Mouse (Mus musculus): ENCODE measurements around the gene Best2.

Best2 gene

DNA sequence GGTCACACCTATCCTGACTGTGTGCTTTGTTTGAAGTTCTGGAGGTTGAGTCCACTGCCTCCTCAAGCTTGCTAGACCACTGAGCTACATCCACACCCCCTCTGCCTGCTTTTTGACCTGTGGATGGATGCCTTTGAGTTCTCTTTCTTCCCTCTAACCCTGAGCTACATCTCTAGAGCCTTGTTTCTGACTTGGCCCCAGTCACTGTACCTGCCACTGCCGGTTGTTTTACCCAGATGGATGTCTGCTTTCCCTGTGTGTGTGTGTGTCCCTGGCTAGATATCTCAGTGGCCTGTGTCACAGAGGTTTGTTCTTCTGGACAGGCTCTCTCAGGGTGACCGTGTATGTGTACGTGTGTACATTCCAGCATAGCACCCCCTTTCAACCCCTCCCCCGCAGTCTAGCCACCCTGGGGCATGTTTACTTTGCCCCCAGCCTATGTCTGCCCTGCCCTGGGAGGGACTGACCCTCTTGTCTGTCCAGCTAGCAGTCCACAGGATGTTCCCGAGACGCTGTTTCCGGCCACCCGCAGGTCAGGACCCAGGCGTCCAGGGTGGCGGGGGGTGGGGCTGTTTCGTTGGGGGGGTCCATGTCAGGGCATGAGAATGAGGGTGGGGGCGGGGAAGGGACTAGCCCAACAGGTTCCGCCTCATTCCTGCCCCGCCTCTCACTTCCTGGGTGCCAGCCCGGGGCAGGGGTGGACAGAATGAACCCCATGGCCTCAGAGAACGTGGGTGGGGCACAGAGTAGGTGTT, 29.9 kb downstream of the Best2 start:
- CTCF ChIA-PET: interaction anchor here (0.7 to 8.0 kb wide), 2 partner anchors 8 to 78 kb away, joined by 5 to 113 read pairs; partner anchors contain the start of gene Junb

DNA sequence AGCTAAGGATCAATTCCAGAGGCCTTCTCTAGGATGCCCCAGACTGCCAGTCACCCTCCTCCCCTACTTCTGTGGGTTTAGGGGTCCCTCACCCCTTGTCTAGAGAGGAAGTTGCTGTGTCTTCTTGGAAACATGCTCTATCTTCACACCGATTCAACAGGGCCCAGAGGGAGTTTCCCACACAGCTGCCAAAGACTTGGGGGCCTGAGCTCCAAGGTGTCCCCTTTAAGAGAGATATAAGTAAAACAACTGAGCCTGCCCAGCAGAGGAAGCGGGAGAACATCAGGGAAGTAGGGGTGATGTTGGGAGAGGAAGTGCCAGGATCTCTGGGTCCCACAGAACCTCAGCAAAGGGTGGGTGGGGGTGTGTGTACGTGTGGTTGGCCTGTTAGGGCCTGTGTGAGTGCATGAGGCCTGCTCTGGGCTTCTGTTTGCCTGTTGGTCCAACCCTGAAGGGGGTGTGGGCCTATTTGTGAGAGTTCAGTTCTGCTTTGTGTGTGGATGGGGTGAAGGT, 31.8 kb downstream of the Best2 start:
- CTCF ChIA-PET: no interaction called here

DNA sequence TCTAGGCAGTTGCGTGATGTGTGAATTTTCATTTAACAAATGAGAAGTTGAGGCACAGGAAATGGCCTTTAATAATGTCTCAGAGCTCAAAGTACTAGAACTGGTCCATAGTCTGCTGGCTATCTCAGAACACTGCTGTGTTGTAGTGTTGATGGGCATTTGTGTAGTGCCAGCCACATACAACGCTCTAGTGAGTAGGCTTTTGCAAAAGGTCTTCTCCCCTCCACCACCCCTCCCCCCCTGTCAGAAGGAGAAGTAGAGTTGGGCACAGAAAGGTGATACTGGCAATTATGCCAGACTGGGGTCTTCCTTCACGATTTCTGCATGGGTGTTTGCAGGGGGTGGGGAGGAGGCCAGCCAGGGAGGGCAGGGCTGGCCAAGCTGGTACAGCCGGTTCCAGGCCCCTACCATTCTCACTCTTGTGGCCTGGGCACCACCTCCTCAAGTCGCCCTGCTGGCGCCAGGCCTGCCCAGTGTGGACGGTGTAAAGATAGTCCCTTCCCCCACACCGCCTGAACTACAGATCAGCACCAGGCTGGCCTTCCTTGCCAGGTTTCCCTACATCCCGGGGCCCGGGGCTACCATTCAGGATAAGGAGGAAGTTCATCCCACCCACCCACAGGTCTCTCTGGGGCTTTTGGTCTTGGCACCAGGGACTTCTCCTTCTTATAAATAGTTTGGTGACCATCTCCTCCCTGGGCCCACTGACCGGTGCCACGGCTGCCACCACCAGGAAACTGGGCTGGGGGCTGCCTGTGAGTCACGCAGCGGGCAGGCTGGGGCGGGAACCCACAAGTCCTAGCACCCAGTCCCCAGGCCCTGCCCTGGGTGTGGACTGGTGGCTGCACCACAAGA, 32.5 kb downstream of the Best2 start:
- CTCF ChIA-PET: interaction anchor here (1.2 kb wide), 1 partner anchor 8 kb away, joined by 7 read pairs; the partner anchor contains the start of gene Hook2

DNA sequence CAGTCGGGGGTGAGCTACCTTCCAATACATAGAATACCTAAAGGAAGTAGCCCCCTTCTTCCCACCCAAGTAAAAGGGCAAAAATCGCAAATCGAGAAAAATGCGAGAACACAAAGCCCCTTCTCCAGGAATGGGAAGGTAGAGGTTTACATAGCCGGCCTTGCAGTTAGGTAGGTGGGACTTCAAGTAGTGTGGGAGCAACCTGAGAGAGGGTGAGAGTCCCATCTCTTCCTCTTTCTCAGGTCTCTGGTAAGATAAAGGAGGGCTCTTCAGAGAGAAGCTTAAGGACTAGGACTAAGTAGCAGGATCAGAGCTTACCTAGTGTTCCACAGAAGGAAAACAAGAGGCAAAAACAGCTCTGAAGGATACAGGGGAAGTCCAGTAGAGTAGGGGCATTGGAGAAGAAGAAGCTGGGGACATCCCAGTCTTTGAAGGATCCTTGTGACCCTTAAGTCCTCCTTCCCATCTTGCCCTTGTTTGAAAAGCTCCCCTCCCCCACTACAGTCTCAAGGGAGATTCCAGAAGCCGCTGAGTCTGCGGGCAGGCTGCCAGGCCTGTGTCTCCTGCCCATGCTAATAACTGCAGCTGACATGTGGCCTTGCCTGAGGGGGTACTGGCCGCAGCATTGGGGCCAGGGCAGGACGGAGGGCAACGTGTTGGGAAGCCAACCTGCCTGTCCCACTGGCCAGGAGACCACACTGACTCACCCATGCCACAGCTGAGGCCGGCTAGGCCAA, 33.5 kb downstream of the Best2 start:
- CTCF ChIA-PET: interaction anchor here (1.2 to 8.1 kb wide), 2 partner anchors 7 to 9 kb away, joined by 7 to 113 read pairs; partner anchors contain the start of gene Hook2

DNA sequence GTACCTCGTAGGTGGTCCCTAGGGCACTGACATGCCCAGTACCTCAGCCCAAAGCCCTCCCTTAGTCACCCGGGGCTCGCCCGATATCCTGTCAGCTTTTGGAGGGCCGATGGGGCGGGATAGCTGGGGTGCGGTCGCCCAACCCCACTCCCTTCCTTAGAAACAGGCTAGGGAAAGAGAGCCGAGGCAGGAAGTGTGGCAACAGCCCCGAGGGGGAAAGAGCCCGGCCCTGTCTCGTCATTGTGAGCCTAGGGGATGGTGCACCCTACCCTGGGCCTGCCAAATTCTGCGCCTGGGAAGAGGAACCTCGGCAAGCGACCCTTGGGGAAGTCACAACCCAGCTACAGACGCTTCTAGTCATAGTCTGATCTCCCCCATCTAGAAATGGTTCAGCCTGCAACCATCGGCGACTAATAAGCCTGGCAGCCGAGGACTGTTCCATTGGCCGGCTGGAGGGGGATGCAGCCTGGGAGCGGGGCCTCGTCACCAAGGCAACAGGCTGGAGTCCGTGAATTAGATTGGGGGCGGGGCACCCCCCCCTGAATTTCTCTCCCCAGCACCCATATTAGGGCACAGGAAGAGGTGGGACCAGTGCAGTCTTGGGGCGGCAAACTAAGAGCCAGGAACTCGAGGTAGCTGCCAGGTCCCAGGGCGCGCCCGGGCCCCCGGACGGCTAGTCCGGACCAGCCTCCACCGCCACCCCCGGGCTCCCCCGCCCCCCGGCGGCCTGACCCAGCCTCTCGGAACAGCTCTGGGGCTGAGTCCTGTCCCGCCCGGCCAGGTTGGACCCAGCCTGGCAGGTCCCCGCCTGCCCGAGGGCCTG, 34.5 kb downstream of the Best2 start:
- CTCF ChIA-PET: interaction anchor here (8.1 kb wide), 1 partner anchor 8 kb away, joined by 113 read pairs; the partner anchor contains the start of gene Hook2

DNA sequence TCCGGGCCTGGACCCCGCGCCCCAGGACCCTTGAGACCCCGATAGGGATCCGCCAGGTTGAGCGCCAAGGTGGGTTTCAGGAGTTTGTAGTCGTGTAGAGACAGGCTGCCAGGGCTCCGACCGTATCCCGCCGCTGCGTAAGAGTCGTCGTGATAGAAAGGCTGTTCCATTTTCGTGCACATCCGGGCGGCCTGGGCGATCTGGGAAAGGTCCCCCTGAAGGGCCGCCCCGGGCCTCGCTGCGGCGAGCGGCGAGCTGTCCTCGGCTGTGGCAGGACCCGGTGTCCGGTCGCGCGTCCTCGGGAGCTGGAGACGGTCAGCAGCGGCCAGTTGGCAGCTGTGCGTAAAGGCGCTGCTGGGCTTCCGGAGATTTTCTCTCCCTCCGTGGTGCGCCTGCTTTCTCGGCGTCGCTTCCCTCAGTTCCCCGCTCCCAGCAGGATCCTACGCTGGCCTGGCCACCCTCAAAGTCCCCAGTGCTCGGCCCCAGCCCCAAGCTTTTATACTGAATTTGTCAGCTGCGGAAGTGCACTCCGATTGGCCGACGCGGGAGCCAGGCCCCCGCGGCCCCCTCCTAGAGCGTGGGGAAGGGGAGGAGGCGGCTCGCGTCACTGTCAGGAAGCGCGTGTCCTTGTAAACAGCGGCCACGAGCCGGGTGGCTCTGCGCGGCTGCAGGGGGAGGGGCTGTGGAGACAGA, 35.9 kb downstream of the Best2 start, which contains the start of gene Junb:
TSS of gene Junb (minus strand) at position 471 of the 693 bp plus-strand sequence.
- CTCF ChIA-PET: interaction anchor here (8.1 kb wide), 1 partner anchor 10 kb away, joined by 113 read pairs; the partner anchor contains the start of gene Hook2

DNA sequence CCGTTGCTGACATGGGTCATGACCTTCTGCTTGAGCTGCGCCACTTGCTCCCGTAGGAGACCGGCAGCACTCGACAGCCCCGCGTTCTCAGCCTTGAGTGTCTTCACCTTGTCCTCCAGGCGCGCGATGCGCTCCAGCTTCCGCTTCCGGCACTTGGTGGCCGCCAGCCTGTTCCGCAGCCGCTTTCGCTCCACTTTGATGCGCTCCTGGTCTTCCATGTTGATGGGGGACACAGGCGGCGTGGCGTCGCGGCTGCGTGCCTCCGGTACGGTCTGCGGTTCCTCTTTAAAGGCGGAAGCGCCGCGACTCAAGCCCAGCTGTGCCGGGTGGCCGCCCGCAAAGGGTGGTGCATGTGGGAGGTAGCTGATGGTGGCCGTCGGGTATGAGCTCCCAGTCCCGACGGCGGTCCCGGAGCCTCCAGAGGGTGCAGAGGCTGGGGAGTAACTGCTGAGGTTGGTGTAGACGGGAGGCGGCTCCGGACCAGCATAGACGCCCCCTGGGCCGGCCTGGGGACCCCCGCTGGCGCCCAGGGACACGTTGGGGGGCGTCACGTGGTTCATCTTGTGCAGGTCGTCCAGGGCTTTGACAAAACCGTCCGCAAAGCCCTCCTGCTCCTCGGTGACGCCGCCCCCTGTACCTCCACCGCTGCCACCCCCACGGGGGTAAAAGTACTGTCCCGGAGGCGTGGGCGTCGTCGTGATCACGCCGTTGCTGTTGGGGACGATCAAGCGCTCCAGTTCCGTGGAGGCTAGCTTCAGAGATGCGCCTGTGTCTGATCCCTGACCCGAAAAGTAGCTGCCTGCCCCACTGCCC, 36.7 kb downstream of the Best2 start:
- CTCF ChIA-PET: interaction anchor here (8.1 kb wide), 1 partner anchor 10 kb away, joined by 113 read pairs; the partner anchor contains the start of gene Hook2

DNA sequence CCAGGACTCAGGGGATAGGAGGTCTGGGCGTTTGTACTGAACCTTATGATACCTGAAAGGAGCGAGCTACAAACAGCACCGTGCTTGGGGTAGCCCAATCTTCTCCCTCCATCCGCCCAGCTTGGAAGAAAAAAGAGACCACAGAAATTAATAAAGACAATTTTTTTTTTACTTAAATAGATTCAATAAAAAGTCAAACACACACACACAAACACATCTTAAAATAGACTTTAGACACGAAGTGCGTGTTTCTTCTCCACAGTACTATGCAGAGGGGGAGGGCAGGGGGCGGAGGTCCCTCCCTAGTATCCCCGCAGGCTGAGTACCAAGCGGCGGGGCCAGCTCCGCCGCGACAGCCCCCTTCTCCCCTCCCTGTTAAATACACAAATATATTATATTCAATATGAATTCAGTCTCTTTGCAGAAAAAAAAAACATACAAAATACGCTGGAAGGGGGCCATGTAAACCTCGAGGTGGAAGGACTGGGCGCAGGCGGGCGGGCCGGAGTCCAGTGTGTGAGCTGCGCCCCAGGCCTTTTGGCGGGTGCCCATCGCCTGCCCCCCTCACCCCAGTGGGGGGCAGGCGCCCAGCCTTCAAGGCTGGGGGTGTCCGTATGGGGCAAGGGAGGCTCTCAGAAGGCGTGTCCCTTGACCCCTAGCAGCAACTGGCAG, 37.4 kb downstream of the Best2 start:
- CTCF ChIA-PET: interaction anchor here (8.1 kb wide), 1 partner anchor 11 kb away, joined by 113 read pairs; the partner anchor contains the start of gene Hook2

DNA sequence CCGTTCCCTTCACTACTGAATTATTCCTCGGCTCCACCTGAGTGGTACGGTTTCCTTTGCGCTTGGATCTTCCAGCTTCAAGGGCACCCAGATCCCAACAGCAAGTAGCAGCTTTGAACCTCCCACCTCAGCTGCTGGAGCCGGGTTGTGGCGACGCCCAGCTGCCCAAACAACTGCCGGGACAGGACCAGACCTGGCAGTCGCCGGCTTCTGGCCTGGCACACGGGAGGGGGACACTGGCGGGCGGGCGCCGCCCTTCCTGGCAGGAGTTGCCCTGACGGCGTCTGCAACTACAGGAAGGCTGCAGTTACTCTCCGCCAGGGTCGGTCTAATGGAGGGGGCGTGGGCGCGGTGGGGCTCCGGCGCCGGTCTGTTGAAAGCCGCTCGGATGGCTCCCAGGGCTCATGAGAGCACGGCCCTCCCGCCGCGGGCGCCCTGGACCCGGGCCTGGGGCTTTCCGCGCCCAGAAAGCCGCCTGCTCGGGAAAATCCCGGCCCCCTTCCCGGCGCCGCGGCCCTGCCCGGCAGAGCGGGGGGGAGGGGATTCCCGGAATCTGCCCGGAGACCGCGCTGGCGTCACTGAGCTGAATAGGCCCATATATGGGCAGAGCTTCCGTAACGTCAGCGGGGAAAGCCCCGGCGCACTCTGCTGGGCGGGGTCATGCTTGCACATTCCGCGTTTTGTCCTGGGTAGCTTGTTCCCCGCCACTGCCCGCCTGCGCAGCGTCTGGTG, 38.1 kb downstream of the Best2 start:
- CTCF ChIA-PET: interaction anchor here (1.3 to 8.1 kb wide), 3 partner anchors 12 to 108 kb away, joined by 3 to 113 read pairs (median 19); partner anchors contain the start of gene Hook2

DNA sequence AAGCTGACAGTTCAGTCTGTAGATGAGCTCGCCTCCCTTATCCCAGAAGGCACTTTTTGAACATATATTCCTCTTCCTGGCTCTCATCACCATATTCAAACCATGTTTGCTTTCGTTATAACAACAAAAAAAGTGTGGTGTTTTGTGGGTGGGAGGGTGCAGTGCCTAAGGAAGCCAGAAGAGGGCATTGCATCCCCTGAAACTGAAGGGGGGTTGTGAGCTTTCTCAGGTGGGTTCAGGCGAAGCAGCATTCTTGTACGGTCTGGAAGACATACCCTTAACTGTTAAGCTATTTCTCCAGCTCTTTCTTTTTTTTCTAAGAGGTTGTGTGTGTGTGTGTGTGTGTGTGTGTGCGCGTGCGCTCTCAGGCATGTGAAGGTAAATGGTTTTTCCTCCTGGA, 38.9 kb downstream of the Best2 start:
- CTCF ChIA-PET: interaction anchor here (0.6 to 8.1 kb wide), 5 partner anchors 13 to 381 kb away, joined by 3 to 113 read pairs (median 4); partner anchors contain the start of gene Hook2

DNA sequence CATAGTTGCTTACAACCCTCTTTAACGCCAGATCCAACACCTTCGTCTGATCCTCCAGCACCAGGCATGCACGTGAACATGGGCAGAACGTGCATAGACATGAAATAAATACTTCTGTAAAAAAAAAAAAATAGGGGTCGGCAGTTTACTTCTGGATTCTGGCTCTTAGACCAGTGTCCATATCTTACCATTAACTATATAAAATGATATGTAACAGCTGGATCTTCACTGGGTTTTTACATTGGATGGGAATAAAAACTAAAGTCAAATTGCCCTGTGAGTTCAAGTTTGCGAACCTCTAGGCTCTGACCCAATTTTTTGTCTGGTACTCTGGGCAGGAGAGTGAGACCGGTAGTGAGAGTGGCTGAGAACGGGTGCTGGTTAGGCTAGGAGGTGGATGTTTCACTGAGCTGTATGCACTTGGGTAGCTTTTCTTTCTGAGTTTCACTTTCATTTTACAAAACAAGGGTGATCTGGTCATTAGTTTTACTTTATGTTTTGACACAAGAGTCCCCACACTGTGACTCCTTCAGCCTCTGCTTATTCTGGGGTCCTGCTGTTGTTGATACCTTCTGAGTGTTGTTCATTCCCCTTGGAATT, 39.7 kb downstream of the Best2 start:
- CTCF ChIA-PET: interaction anchor here (0.6 to 8.1 kb wide), 8 partner anchors 9 to 113 kb away, joined by 3 to 113 read pairs (median 4); partner anchors contain the start of genes Hook2 and Tnpo2

DNA sequence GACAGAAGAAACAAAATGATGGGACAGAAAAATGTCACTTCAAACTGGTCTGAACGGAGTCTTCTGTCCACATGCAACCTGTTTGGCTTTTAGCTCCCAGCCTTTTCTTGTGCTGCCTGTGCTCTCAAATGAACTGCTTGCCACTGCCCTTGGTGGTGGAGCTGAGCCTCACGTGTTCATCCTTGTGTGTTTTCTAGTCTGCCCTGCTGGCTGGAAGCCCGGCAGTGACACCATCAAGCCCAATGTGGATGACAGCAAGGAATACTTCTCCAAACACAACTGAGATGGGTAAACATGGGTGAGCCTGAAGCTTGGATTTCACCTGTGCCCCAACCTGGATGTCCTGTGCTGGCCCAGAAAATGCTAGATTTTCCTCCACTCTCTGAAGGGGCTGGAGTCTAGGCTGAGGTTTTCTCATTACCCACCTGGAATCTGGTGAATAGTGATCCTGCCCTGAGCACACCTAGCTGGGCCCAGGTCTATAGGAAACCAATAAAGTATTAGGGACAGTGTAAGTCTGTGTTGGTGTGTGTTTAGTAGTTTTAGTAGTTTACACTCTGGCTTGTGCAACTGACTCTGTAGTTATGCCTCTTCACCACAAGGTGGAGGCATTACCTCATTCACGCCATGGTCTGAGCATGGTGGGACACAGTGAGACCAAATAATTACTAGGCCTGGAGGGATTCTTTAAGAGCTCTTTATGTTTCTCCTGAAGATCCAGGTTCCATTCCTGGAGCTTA, 40.4 kb downstream of the Best2 start:
- CTCF ChIA-PET: interaction anchor here (0.6 to 8.1 kb wide), 7 partner anchors 10 to 114 kb away, joined by 3 to 113 read pairs (median 4); partner anchors contain the start of genes Hook2 and Tnpo2

DNA sequence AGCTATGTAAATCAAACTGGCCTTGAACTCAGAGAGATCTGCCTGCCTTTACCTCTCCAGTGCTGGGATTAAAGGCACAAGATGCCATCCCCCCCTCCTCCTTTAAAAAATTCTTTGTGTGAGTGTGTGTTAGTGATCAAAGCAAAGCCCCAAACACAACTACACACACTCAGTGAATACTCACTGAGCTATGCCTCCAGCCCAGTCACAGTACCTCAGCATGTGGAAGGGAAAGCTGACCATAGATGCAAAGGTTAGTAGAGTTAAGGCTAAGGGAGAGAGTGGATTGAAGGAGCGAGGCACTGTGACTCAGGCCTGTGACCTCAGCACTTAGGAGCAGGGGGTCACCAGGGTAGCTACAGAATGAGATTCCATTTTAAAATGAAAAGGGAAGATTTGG, 41.3 kb downstream of the Best2 start:
- CTCF ChIA-PET: interaction anchor here (8.1 kb wide), 1 partner anchor 15 kb away, joined by 113 read pairs; the partner anchor contains the start of gene Hook2

DNA sequence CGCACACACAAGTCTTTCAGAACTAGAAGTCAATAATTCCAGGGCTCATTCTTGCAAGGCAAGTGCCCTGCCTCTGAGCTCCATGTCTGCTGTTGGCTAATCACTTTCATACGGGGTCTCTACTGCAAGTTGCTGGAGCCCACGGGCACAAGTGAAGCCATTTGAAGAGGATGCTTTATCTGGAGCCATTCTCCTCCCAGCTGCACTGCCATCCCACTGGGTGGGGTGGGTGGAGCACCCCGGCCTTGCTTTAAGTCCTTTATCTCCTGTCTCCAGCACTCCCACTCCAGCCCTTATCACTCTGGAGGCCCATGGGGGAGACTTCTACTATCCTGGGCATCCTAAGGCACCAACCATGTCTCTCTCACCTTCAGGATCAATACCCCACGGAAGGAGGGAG, 43.4 kb downstream of the Best2 start:
- CTCF ChIA-PET: no interaction called here

DNA sequence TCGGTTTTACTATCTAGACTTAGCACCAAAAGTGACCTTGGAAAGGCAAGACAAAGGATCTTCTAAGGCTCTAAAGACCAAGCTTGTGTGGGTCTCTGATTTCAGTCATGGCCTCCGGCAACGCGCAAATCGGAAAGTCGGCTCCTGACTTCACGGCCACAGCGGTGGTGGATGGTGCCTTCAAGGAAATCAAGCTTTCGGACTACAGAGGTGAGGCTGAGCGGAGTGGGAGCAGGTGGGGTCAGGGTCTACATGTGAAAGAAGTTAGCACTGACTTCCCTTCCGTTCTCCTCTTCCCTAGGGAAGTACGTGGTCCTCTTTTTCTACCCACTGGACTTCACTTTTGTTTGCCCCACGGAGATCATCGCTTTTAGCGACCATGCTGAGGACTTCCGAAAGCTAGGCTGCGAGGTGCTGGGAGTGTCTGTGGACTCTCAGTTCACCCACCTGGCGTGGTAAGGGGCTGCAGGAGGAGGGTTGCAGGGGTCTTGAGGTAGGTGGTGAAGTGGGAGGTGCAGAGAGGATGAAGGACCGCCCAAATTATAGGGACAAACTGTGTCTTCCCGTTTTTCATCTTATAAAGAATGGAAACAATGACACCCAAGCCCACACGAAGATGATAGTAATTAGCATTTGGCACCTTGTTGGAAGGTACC, 44.1 kb downstream of the Best2 start:
- CTCF ChIA-PET: no interaction called here

All from spleen, embryonic (tissue).